Mouse (Mus musculus) liver, postnatal 0 days (tissue): ENCODE measurements at regions not wholly inside any gene's neighbourhood (a gene's known extent, or its start where the extent isn't known, plus 50 kb on each side); places are given as distances from the start of the nearest gene placed in this dataset.

Experiments used
- CTCF ChIP-seq: sonication (generic); IDR thresholded peaks from 2 replicates; pipeline ENCODE4 v1.5.1; 2016; ENCODE audit warnings: antibody characterized with exemption, low read depth
- EP300 ChIP-seq: IDR thresholded peaks from 2 replicates; pipeline ENCODE4 v1.6.1; 2016; ENCODE audit warnings: antibody characterized with exemption, low read depth, mild to moderate bottlenecking

- TF ChIP-seq CTCF (no peak), EP300 (no peak)
Observed at GRCm38 (mm10) chr6:31976705-31977104, 73.3 kb upstream of the 1700012A03Rik start.
